Mouse (Mus musculus) heart, postnatal 14 days (tissue): Measurements from ENCODE around the gene Tmem144. TPM values are rescaled to one million over a fixed set of nuclear protein-coding genes. Genes with fewer than 3 reads are reported as not detected.
"Not testable (repeated sequence)": the region's sequence is repeated elsewhere in the genome, so short reads cannot be mapped to it uniquely, and the experiment has no call there.

ENCODE experiments used
- DNase-seq, 2 experiments: peaks; one replicate each; pipeline ENCODE4 v3.0.0; 2021 to 2022
- intact Hi-C: fragments of 180-260 bp; cut with DNase I; formaldehyde crosslinking; loops from one replicate; pipeline ENCODE4 v1.15.1; 2025
- total RNA-seq, 2 experiments: library from RNA; stranded (reverse); gene quantifications; 2 replicates each; pipeline ENCODE4 v1.2.3; 2021

Tmem144 gene
- total RNA-seq, 2 experiments from 2014 or later = 6.3 to 7.9 TPM

GRCm38 (mm10) chr3:79813814-79814490 is 38.6 kb downstream of the Tmem144 start:
- intact Hi-C loops = loop anchor here (10.0 kb wide), 1 partner anchor 859 kb away; no protein-coding TSS in a partner anchor
- DNase-seq = peak; percentile 74 to 80

DNA sequence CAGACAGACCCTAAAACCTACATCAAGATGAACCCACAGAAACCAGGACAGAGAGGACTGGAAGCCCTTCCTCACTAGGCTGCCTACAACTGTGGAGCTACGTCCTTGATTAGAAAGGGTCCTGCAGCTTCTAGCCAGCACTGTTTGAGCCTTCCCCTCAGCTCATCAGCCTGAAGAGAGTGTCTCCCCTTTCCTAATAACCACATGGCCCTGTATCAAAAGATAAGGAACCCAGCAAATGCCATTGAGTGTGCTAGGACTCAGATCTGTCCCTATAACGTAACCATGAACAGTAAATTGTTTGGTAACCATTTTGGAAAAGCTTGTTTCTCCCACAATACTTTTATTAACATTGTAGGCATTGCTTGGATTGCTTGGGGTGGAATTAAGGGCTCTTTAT is 40.5 kb downstream of the Tmem144 start:
- intact Hi-C loops = loop anchor here (10.0 kb wide), 1 partner anchor 857 kb away; no protein-coding TSS in a partner anchor
- no peak for DNase-seq

GRCm38 (mm10) chr3:79811632-79812031 is 40.9 kb downstream of the Tmem144 start:
- intact Hi-C loops = loop anchor here (10.0 kb wide), 1 partner anchor 857 kb away; no protein-coding TSS in a partner anchor
- peak; percentile 12 to 42 for DNase-seq

DNA sequence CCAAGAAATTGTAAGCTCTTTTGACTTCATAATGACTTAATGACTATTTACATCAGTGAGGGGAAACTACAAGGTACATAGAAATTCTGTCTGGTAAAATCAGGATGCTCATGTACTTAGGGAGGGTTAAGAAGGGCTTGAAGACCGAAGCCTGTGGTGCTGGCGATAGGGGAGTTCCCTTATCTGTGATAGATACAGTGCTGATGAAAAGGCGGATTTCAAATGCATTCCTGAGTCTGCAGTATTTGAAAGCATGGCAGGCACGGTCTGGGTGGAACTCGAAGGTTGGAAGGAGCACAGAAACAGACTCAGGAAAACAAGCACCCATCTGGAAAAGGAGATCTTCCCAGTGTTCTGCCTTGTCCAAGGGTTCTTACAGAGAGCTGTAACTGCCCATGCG is 42.0 kb downstream of the Tmem144 start:
- no peak for DNase-seq
- intact Hi-C loops = loop anchor here (10.0 kb wide), 1 partner anchor 856 kb away; no protein-coding TSS in a partner anchor

DNA sequence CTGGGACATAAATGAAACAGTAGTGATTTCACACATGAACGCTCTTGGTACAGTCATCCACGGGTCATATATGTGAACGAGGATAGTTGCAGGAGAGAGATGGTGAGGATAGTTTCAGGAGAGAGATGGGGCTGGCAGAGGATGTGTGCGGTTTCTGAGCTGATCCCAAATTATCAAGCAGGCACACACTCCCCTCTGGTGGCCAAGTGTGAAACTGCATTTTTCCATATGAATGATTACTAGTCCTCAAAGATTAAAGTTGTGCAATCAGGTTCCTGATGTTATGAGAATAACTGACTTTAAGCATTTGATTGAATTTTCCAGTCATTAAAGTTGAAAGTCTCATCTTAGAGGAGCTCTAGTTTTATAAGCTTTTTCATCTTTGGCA is 43.4 kb downstream of the Tmem144 start:
- DNase-seq = peak; percentile 49 to 74
- intact Hi-C loops = loop anchor here (1.0 to 2.0 kb wide), 2 partner anchors 136 to 144 kb away; no protein-coding TSS in a partner anchor

DNA sequence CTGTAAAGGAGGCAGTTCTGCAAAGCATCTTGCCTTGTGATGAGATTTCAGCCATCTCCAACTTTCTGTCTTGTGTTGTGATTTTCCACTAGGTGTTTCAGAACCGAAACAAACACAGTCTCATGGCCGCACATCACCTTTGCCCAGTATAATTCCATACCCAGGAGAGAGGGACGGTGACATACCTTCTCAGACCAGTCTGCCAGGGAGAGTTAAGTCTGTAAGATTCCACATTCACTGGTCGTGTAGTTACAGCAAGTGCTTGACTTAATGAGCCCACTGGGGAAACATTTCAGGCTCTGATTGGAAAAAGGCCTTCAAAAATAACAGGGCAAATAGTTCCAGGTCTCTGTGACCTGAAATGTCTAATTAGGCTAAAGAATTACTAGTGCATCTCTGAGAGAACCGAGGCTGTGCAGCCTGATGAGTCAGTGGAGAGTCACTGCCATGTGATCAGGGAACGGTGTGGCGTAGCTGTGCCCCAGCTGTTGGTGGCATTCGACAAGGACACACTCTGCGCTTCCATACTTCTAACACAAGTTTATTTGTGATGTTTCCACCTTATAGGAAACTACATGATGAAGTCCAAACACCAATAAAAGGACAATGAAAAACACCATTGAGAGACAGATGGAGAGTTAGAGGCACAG is 43.9 kb downstream of the Tmem144 start:
- no peak for DNase-seq
- intact Hi-C loops = loop anchor here (1.0 to 2.0 kb wide), 2 partner anchors 135 to 144 kb away; no protein-coding TSS in a partner anchor

GRCm38 (mm10) chr3:79800761-79801160 is 51.8 kb downstream of the Tmem144 start:
- DNase-seq, intact Hi-C loops: not testable (repeated sequence)

DNA sequence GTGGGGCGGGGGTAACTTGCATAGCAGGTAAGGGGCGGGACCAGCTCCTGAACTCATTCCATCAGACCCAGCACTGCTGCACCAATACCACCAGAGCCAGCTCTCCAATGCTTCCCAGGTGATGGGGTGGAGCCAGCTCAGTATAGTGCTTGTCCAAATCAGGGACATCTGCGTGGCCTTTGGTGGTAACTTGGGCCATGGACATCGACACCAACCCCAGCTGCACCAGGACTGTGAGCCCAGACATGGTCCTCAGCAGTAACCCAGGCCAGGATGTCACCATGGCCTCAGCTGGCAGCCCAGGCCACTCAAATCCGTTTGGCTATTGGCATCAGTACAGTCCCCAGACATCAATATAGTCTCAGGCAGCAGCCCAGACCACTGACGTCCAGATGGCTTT is 60.3 kb downstream of the Tmem144 start:
- intact Hi-C loops = no loop called here
- no peak for DNase-seq

- intact Hi-C loops = no loop called here
Observed at GRCm38 (mm10) chr3:79790324-79790723, 62.2 kb downstream of the Tmem144 start.

GRCm38 (mm10) chr3:79789554-79789953 is 63.0 kb downstream of the Tmem144 start:
- intact Hi-C loops = no loop called here

More at GRCm38 (mm10) chr3:79790324-79790723, 62.2 kb downstream of the Tmem144 start:
- DNase-seq = no peak

DNA sequence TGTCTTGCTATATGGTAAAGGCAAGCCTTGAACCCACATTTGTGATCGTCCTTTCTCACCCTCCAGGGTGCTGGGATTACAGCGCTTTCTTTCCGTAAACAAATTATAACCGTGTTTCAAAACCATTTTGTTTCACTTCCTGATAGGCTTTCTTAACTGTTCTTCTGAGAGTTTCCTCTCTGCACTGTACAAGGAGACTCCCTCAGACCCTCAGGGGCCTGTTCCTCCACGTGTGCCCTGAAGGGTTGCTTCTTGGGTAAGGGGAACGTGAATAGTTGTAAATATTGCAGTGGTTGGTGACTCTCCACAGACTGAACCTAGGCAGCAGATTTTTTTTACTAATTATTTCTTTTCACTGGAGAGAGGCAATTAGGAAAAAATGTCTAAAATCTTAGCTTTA is 63.6 kb downstream of the Tmem144 start:
- DNase-seq = no peak
- intact Hi-C loops = no loop called here

More at GRCm38 (mm10) chr3:79789554-79789953, 63.0 kb downstream of the Tmem144 start:
- DNase-seq = no peak

DNA sequence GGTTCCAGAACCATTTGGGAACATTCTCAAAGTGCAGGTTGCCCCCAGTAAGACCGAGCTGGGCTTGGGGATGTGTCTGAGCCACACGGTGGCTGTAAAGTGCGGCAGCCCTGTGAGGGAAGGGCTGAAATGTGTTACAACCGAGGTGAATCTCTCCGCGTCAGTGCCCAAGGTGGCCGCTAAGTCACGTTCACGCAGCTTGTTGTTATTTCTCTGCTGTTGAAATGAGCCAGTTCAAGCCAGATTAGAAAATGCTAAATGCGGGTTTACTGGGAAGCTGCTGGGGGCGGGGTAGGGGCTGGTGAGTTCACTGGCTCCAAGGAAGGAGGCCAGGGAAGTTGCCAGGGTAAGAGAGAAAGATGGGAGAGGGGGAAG is 68.2 kb downstream of the Tmem144 start:
- intact Hi-C loops = no loop called here
- DNase-seq = peak in 1 of 2 experiments; percentile 10

GRCm38 (mm10) chr3:79783630-79784361 is 68.8 kb downstream of the Tmem144 start:
- intact Hi-C loops = no loop called here
- no peak for DNase-seq

- DNase-seq = no peak
Observed at GRCm38 (mm10) chr3:79772701-79773100, 79.9 kb downstream of the Tmem144 start.

More at GRCm38 (mm10) chr3:79772701-79773100, 79.9 kb downstream of the Tmem144 start:
- intact Hi-C loops = no loop called here

Other genes starting within 250 kb of the Tmem144 start
- 1 to 10 TPM; 1.9 to 3.0 TPM for gene 4930579G24Rik, start 223.7 kb downstream of the Tmem144 start, total RNA-seq
- gene Etfdh, start 223.3 kb downstream of the Tmem144 start, total RNA-seq = 100 to 1,000 TPM; 545 to 570 TPM
- 1 to 10 TPM; 1.6 to 2.2 TPM for gene Rxfp1, start 114.9 kb downstream of the Tmem144 start, total RNA-seq
- 10 to 100 TPM; 28.8 to 42.7 TPM for gene Fam198b, start 31.8 kb upstream of the Tmem144 start, total RNA-seq